Mouse (Mus musculus): ENCODE measurements at regions not wholly inside any gene's neighbourhood (a gene's known extent, or its start where the extent isn't known, plus 50 kb on each side); places are given as distances from the start of the nearest gene placed in this dataset.

DNA sequence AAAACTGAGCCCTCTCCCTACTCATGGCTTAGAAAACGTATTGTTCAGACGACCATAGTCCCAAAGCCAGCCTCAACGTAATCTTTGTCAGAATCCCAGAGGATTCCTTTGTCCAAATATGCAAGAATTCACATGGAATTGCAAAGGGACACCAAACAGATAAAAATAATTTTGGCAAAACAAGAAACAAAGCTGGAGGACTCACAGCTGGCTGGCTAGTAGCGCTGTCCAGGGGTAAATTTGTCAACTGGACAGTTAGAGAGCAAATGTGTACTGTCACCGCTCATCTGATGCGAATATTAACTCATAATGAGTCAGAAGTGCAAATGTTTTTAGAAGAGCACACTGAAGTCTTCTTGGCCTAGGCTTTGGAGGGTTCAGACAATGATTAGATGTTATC, 60.5 kb upstream of the Plcl2 start:
- H3K27ac ChIP-seq, result no peak overlapping the region
- H3K9me3 ChIP-seq (replicated peaks), result no peaks in the 10 kb centered on the region
- 83% methylated on average over 6 of the region's 6 CpGs for WGBS
- no peaks in the 10 kb centered on the region for H3K27me3 ChIP-seq
- no peak overlapping the region for H3K4me3 ChIP-seq
- no peak for ATAC-seq (ENCODE audit: low FRiP score)
- H3K9ac ChIP-seq, result no peak overlapping the region
- no peaks in the 10 kb centered on the region for H3K36me3 ChIP-seq
- no peaks in the 10 kb centered on the region for H3K4me1 ChIP-seq
- no peak overlapping the region for H3K4me2 ChIP-seq (replicated peaks)

DNA sequence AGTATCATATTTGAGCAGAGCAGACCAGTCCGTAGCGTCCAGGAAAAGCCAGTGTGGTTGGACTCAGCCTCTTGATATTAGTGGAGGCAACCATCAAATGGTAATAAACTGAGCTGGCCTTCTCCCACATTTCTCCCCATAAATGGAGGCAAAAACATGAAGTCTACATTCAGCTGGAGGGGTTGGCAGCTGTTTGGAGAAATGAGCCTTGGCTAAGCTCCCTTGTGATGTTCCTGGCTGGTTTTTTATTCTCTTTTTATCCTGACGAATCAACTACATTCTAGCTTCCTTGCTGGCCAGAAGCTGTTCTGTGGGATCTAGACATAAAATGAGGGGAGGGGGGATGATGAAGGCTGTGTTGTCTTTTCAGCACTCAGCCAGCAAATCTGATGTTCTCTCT, 57.6 kb upstream of the Plcl2 start:
- WGBS, result 91% methylated on average over 3 of the region's 3 CpGs
- no peaks in the 10 kb centered on the region for H3K27me3 ChIP-seq
- no peak overlapping the region for H3K4me2 ChIP-seq (replicated peaks)
- no peaks in the 10 kb centered on the region for H3K36me3 ChIP-seq
- no peaks in the 10 kb centered on the region for H3K4me1 ChIP-seq
- no peaks in the 10 kb centered on the region for H3K9me3 ChIP-seq (replicated peaks)
- H3K9ac ChIP-seq, result no peak overlapping the region
- no peak overlapping the region for H3K27ac ChIP-seq
- no peak overlapping the region for H3K4me3 ChIP-seq
- no peak for ATAC-seq (ENCODE audit: low FRiP score)

GRCm38 (mm10) chr17:50453524-50453923, 55.7 kb upstream of the Plcl2 start:
- no peak overlapping the region for H3K4me3 ChIP-seq
- no peaks in the 10 kb centered on the region for H3K36me3 ChIP-seq
- H3K9me3 ChIP-seq (replicated peaks), result no peaks in the 10 kb centered on the region
- no peak overlapping the region for H3K4me2 ChIP-seq (replicated peaks)
- no peaks in the 10 kb centered on the region for H3K4me1 ChIP-seq
- H3K9ac ChIP-seq, result no peak overlapping the region
- no peak for ATAC-seq (ENCODE audit: low FRiP score)
- H3K27ac ChIP-seq, result no peak overlapping the region
- no peaks in the 10 kb centered on the region for H3K27me3 ChIP-seq

DNA sequence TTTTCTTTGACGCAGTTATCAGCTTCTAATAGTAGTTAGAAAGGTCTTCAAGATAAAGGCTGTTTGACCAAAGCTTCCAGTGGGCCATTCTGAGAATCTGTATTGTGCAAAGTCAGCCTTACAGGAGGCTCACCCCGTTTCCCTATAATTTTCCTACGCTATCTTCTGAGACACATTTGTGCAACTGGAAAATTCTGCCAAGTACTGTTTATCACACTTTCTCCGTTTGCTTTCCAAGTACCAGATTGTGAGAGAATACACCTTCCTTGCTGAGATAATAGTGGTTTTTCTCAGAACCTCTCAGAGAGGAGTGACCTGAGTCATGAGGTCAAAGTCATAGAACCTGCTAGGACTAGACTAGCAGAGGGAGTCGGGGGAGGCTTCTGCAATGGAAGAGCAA, 55.2 kb upstream of the Plcl2 start:
- Histone ChIP-seq H3K9me3 (replicated peaks) (no peaks in the 10 kb centered on the region), H3K27me3 (no peaks in the 10 kb centered on the region), H3K4me3 (no peak overlapping the region), H3K4me2 (replicated peaks) (no peak overlapping the region), H3K4me1 (no peaks in the 10 kb centered on the region), H3K9ac (no peak overlapping the region), H3K27ac (no peak overlapping the region), H3K36me3 (no peaks in the 10 kb centered on the region)
- 88% methylated on average over 5 of the region's 5 CpGs for WGBS
- ATAC-seq (ENCODE audit: low FRiP score), result no peak

DNA sequence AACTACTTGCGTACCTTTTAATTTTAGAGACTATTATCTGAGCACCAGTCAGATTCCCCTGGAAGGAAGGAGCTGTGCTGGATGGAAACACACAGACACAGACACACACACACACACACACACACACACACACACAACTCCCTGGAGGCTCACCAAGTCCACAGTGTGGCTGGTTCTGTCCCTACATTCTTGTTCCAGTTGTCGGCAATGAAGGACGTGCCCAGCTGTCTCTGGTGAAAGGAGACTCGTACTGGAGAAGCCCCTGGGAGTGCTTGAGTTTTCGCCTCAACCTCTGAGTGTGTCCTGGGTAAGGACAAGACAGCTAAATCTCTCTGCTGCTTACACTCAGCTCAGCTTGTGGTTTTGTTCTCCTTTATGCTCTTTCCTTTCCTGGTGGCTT, 54.3 kb upstream of the Plcl2 start:
- Histone ChIP-seq H3K9ac (no peak overlapping the region), H3K36me3 (no peaks in the 10 kb centered on the region), H3K9me3 (replicated peaks) (no peaks in the 10 kb centered on the region), H3K27me3 (no peaks in the 10 kb centered on the region), H3K4me2 (replicated peaks) (no peak overlapping the region), H3K27ac (no peak overlapping the region), H3K4me3 (no peak overlapping the region), H3K4me1 (no peaks in the 10 kb centered on the region)
- WGBS, result 70% methylated on average over 5 of the region's 5 CpGs
- ATAC-seq (ENCODE audit: low FRiP score), result no peak

GRCm38 (mm10) chr17:50455719-50456118, 53.5 kb upstream of the Plcl2 start:
- H3K4me1 ChIP-seq, result no peaks in the 10 kb centered on the region
- H3K27me3 ChIP-seq, result no peaks in the 10 kb centered on the region
- no peak overlapping the region for H3K9ac ChIP-seq
- no peak overlapping the region for H3K4me3 ChIP-seq
- no peaks in the 10 kb centered on the region for H3K9me3 ChIP-seq (replicated peaks)
- no peak overlapping the region for H3K27ac ChIP-seq
- ATAC-seq (ENCODE audit: low FRiP score), result no peak
- no peaks in the 10 kb centered on the region for H3K36me3 ChIP-seq
- no peak overlapping the region for H3K4me2 ChIP-seq (replicated peaks)
- WGBS, result 90% methylated on average over 10 of the region's 10 CpGs

DNA sequence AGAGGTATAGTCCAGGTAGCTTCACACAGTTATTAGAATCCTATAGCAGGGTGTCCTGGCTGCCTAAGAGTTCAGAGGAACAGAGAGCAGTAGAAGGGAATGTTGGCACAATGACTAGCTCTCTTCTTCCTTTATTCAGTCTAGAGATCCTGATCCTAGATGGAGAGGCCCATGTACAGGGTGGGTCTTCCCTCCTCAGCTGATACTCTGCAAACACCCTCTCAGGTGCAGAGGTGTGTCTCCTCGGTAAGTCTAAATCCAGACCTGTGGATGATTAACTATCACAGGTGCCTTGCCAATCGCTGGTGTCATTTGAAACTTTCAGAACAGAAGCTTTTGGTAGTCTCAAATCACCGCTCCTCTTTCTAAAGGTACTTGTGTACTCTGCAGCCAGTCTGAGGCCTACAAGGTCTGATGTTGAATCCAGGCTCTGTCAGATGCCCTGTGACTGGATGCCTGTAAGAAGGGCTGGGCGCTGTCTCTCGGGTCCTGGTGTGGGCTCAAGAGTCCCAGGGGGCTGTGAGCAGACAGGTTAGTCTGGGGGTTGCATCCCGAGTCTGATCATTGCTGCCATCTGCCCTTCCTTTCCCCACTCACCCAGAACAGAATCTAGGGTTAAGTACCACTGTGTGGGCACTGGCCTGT, 52.0 kb upstream of the Plcl2 start:
- no peak overlapping the region for H3K4me3 ChIP-seq
- H3K27me3 ChIP-seq, result no peaks in the 10 kb centered on the region
- no peak overlapping the region for H3K4me2 ChIP-seq (replicated peaks)
- H3K9ac ChIP-seq, result no peak overlapping the region
- WGBS, result 86% methylated on average over 6 of the region's 6 CpGs
- no peak overlapping the region for H3K27ac ChIP-seq
- no peak for ATAC-seq (ENCODE audit: low FRiP score)
- H3K4me1 ChIP-seq, result no peaks in the 10 kb centered on the region
- no peaks in the 10 kb centered on the region for H3K9me3 ChIP-seq (replicated peaks)
- no peaks in the 10 kb centered on the region for H3K36me3 ChIP-seq

- Histone ChIP-seq H3K9ac (no peak overlapping the region), H3K9me3 (replicated peaks) (no peaks in the 10 kb centered on the region), H3K27ac (no peak overlapping the region), H3K4me1 (no peaks in the 10 kb centered on the region), H3K4me2 (replicated peaks) (no peak overlapping the region), H3K4me3 (no peak overlapping the region), H3K36me3 (no peaks in the 10 kb centered on the region), H3K27me3 (no peaks in the 10 kb centered on the region)
- ATAC-seq (ENCODE audit: low FRiP score), result no peak
- 89% methylated on average over 4 of the region's 4 CpGs for WGBS
Measured at GRCm38 (mm10) chr17:50458232-50458631, 51.0 kb upstream of the Plcl2 start.

Data from hindbrain, embryonic 12.5 days (tissue).